Mouse (Mus musculus) neural tube, embryonic 13.5 days (tissue): ENCODE data around the gene Mdk. TPM values are rescaled to one million over a fixed set of nuclear protein-coding genes. Genes with fewer than 3 reads are reported as not detected.

Experiments used
- ATAC-seq: fragments of 200-750 bp; cut with Nextera tagmentation; 2 replicates; pipeline ENCODE4 v1.8.0; 2017; ENCODE audit warnings: low read depth, mild to moderate bottlenecking, moderate TSS enrichment, moderate library complexity
- H3K27ac ChIP-seq: fragments of 300-500 bp; sonication (generic); replicated peaks from 2 replicates; pipeline ENCODE4 v1.5.1; 2015; ENCODE audit warnings: moderate library complexity, mild to moderate bottlenecking, inconsistent platforms
- H3K27me3 ChIP-seq: fragments of 300-500 bp; sonication (generic); 2 replicates; pipeline ENCODE4 v1.6.1; 2015; ENCODE audit warnings: mild to moderate bottlenecking, inconsistent platforms
- H3K36me3 ChIP-seq: fragments of 300-500 bp; sonication (generic); 2 replicates; pipeline ENCODE4 v1.6.1; 2015; ENCODE audit warnings: mild to moderate bottlenecking, inconsistent platforms
- H3K4me1 ChIP-seq: fragments of 300-500 bp; sonication (generic); replicated peaks from 2 replicates; pipeline ENCODE4 v1.6.1; 2015; ENCODE audit warnings: inconsistent platforms
- H3K4me2 ChIP-seq: fragments of 300-500 bp; sonication (generic); 2 replicates; pipeline ENCODE4 v1.6.1; 2015; ENCODE audit warnings: inconsistent platforms, mild to moderate bottlenecking, moderate library complexity
- H3K4me3 ChIP-seq: fragments of 300-500 bp; sonication (generic); 2 replicates; pipeline ENCODE4 v1.5.1; 2015; ENCODE audit warnings: mild to moderate bottlenecking, inconsistent platforms
- H3K9ac ChIP-seq: fragments of 300-500 bp; sonication (generic); 2 replicates; pipeline ENCODE4 v1.6.1; 2015; ENCODE audit warnings: moderate library complexity, mild to moderate bottlenecking, inconsistent platforms
- H3K9me3 ChIP-seq: fragments of 300-500 bp; sonication (generic); 2 replicates; pipeline ENCODE4 v1.6.1; 2016; ENCODE audit warnings: inconsistent platforms
- WGBS: fragments of 180-500 bp; shearing (Covaris S2); methylation state at CpG from one replicate; pipeline ENCODE4 v1.1.7; 2015; 5-methylcytosine and 5-hydroxymethylcytosine counted together
- microRNA-seq: library from miRNA; unstranded; fragments of <30 nt; microRNA quantifications from one replicate; pipeline ENCODE4, GENCODE M21; 2016
- polyA plus RNA-seq: library from polyadenylated mRNA; unstranded; fragments of >200 nt; fragmentation: Nextera tagmentation; extraction: Ambion mirVana; gene quantifications from 2 replicates; pipeline ENCODE4 v1.2.1, GENCODE M21; 2015

Gene Mdk
- polyA plus RNA-seq, 1 experiment from 2014 or later, result 289 TPM

- H3K36me3 ChIP-seq, result peaks cover 17% of the 10 kb centered on the region
- no peak overlapping the region for H3K4me2 ChIP-seq
- no peak overlapping the region for H3K27ac ChIP-seq
- no peaks in the 10 kb centered on the region for H3K9me3 ChIP-seq
- ATAC-seq, result no peak
- 89% methylated on average over 4 of the region's 4 CpGs for WGBS
- no peaks in the 10 kb centered on the region for H3K27me3 ChIP-seq
- H3K4me1 ChIP-seq, result no peaks in the 10 kb centered on the region
- H3K4me3 ChIP-seq, result no peak overlapping the region
- H3K9ac ChIP-seq, result no peak overlapping the region
Measured at GRCm38 (mm10) chr2:91884616-91885015, 47.5 kb downstream of the Mdk start.

- H3K4me1 ChIP-seq, result peaks cover 1% of the 10 kb centered on the region; the same call in 1 of the 2 replicates
- no peak overlapping the region for H3K4me2 ChIP-seq
- no peaks in the 10 kb centered on the region for H3K9me3 ChIP-seq
- H3K27me3 ChIP-seq, result no peaks in the 10 kb centered on the region
- H3K27ac ChIP-seq, result no peak overlapping the region
- peaks cover 17% of the 10 kb centered on the region for H3K36me3 ChIP-seq
- no peak overlapping the region for H3K9ac ChIP-seq
- no peak overlapping the region for H3K4me3 ChIP-seq
- ATAC-seq, result no peak
- 83% methylated on average over 4 of the region's 4 CpGs for WGBS
Measured at GRCm38 (mm10) chr2:91883961-91884360, 48.1 kb downstream of the Mdk start.

Small RNA genes lying within 50 kb of the gene (microRNA-seq; reads per million reads assigned to microRNA genes)
- gene Mir6999, result not detected

Other genes starting within 250 kb of the Mdk start
- 36.0 and 36.2 TPM in 2 replicates for gene Atg13, start 221.7 kb downstream of the Mdk start, polyA plus RNA-seq
- 19.5 and 22.4 TPM in 2 replicates for gene Harbi1, start 221.4 kb downstream of the Mdk start, polyA plus RNA-seq
- 21.0 and 22.9 TPM in 2 replicates for gene Ambra1, start 202.2 kb downstream of the Mdk start, polyA plus RNA-seq
- 1.2 and 1.5 TPM in 2 replicates for gene Chrm4, start 5.0 kb downstream of the Mdk start, polyA plus RNA-seq
- 0.22 TPM in 1 of 2 replicates, not detected in the other for gene Gm9821, start 13.4 kb upstream of the Mdk start, polyA plus RNA-seq
- gene Dgkz, start 43.6 kb upstream of the Mdk start, polyA plus RNA-seq, result 35.7 and 38.8 TPM in 2 replicates
- gene Creb3l1, start 92.2 kb upstream of the Mdk start, polyA plus RNA-seq, result 3.3 and 3.7 TPM in 2 replicates
- gene Phf21a, start 160.8 kb upstream of the Mdk start, polyA plus RNA-seq, result 38.5 and 49.1 TPM in 2 replicates